Mouse (Mus musculus): Measurements from ENCODE around the gene Olfr718-ps1. TPM values are rescaled to one million over a fixed set of nuclear protein-coding genes. Genes with fewer than 3 reads are reported as not detected.
"Not testable (repeated sequence)": the region's sequence is repeated elsewhere in the genome, so short reads cannot be mapped to it uniquely, and the experiment has no call there.

Gene Olfr718-ps1
- polyA plus RNA-seq, 1 experiment, result not detected

DNA sequence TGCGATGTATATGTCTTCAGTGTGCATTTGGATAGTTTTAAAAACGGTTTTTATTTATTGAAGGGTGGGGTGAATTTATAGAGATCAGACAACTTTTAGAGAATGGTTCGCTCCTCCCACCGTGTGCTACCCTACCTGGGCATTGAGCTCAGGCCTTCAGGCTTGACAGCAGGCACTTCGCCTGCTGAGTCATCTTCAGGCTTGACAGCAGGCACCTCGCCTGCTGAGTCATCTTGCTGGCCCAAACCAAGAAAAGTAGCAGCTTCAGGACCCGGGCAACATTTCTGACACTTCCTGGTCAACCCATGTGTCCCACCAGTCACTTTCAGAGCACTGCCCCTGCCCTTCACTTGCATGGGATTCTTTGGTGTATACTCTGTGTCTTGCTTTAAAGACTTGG lies 12.3 kb downstream of the Olfr718-ps1 start:
- Histone ChIP-seq H3ac (ENCODE audit: control insufficient read depth, insufficient read length, low read depth) (no peak overlapping the region), H3K4me3 (ENCODE audit: insufficient read depth, poor library complexity, severe bottlenecking) (no peak overlapping the region), H3K79me3 (ENCODE audit: low read depth) (no peaks in the 10 kb centered on the region), H3K36me3 (ENCODE audit: control insufficient read depth, insufficient read depth) (no peaks in the 10 kb centered on the region), H3K79me2 (ENCODE audit: control insufficient read depth, insufficient read depth) (no peaks in the 10 kb centered on the region), H3K27me3 (ENCODE audit: control insufficient read depth, insufficient read depth, insufficient read length) (no peaks in the 10 kb centered on the region)
- TF ChIP-seq CTCF (IDR thresholded peaks at IDR 0.05; ENCODE audit: control insufficient read depth, insufficient read depth, insufficient read length) (no peak), MYOD1 (IDR thresholded peaks at IDR 0.05; ENCODE audit: control insufficient read depth, insufficient read length, low read depth) (no peak), FOSL1 (IDR thresholded peaks at IDR 0.05; ENCODE audit: insufficient read depth, low read length, poor library complexity, severe bottlenecking) (peak; percentile 25), CEBPB (IDR thresholded peaks at IDR 0.05; ENCODE audit: low read depth) (no peak), MYOG (IDR thresholded peaks at IDR 0.05; ENCODE audit: control insufficient read depth, extremely low read depth, insufficient read length) (no peak), USF1 (IDR thresholded peaks at IDR 0.05; ENCODE audit: low read depth) (no peak), MAX (IDR thresholded peaks at IDR 0.05) (peak; percentile 24)

DNA sequence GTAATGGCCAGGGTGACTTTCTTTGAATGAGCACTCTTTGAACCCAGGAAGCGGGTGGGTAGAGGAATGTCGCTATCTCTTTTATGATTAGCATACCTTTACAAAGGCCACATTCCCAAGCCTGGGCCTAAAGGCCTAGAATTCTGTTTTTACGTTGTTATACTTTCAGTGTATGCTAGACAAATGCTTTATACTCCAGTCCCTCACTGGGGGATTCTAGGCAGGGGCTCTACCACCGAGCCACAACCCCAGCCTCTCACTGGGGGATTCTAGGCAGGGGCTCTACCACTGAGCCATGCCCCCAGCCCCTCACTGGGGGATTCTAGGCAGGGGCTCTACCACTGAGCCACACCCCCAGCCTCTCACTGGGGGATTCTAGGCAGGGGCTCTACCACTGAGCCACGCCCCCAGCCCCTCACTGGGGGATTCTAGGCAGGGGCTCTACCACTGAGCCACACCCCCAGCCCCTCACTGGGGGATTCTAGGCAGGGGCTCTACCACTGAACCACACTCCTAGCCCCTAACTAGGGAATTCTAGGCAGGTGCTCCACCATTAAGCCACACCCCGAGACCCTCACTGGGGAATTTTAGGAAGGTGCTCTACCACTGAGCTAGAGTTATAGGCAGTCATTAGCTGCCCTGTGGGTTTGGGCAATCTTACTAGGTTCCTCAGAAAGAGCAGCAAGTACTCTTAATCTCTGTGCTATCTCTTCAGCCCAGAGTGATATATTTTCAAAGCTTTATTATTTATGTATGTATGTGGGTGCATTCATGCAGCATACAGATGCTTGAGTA lies 13.0 kb downstream of the Olfr718-ps1 start:
- H3K27me3 ChIP-seq (ENCODE audit: control insufficient read depth, insufficient read depth, insufficient read length); H3K79me3 ChIP-seq (ENCODE audit: low read depth); H3ac ChIP-seq (ENCODE audit: control insufficient read depth, insufficient read length, low read depth); H3K36me3 ChIP-seq (ENCODE audit: control insufficient read depth, insufficient read depth); H3K79me2 ChIP-seq (ENCODE audit: control insufficient read depth, insufficient read depth); H3K4me3 ChIP-seq (ENCODE audit: insufficient read depth, poor library complexity, severe bottlenecking): not testable (repeated sequence)

DNA sequence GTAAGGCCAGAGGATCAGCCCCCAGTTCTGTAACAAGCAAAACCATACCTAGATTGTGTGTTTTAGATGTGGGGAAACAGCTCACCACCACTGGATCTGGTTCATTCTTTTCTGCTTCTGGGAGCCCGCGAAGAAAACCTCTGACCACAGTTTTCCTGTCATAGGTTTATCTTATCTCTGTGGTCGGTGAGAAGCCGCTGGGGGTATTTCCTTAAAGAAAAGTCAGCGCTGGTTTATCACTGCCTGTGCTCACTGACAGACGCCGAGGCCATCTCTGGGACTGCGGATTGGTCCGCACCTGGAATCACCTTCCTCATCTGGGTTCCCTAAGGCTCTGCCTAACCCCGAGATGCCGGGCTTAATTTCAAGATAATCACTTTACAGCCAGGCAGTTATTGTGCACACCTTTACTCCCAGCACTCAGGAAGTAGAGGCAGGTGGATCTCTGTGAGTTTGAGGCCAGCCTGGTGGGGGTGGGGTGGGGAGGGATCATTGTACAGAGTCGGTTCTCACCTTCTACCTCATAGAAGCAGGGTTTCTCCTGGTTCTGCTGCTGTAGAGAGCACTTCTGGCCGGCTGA lies 14.4 kb downstream of the Olfr718-ps1 start:
- no peak overlapping the region for H3K4me3 ChIP-seq (ENCODE audit: insufficient read depth, poor library complexity, severe bottlenecking)
- no peaks in the 10 kb centered on the region for H3K27me3 ChIP-seq (ENCODE audit: control insufficient read depth, insufficient read depth, insufficient read length)
- no peak overlapping the region for H3ac ChIP-seq (ENCODE audit: control insufficient read depth, insufficient read length, low read depth)
- no peaks in the 10 kb centered on the region for H3K79me2 ChIP-seq (ENCODE audit: control insufficient read depth, insufficient read depth)
- no peak for TF ChIP-seq MYOD1 (IDR thresholded peaks at IDR 0.05; ENCODE audit: control insufficient read depth, insufficient read length, low read depth)
- no peak for TF ChIP-seq MYOG (IDR thresholded peaks at IDR 0.05; ENCODE audit: control insufficient read depth, extremely low read depth, insufficient read length)
- TF ChIP-seq CEBPB (IDR thresholded peaks at IDR 0.05; ENCODE audit: low read depth), result no peak
- no peak for TF ChIP-seq FOSL1 (IDR thresholded peaks at IDR 0.05; ENCODE audit: insufficient read depth, low read length, poor library complexity, severe bottlenecking)
- H3K79me3 ChIP-seq (ENCODE audit: low read depth), result no peaks in the 10 kb centered on the region
- H3K36me3 ChIP-seq (ENCODE audit: control insufficient read depth, insufficient read depth), result no peaks in the 10 kb centered on the region

DNA sequence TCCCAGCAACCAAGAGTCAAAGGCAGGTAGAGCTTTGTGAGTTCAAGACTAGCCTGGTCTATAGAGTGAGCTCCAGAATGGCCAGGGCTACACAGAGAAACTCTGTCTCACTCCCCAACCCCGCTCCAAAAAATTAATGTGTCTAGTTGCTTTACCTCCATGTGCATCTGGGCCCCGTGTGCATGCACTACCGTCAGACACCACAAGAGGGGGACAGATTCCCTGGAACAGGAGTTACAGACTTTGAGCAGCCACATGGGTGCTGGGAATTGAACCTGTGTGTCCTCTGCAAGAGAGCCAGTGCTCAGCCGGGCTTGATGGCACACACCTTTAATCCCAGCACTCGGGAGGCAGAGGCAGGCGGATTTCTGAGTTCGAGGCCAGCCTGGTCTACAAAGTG lies 17.0 kb downstream of the Olfr718-ps1 start:
- Histone ChIP-seq H3K79me3 (ENCODE audit: low read depth) (no peaks in the 10 kb centered on the region), H3K4me3 (ENCODE audit: insufficient read depth, poor library complexity, severe bottlenecking) (no peak overlapping the region), H3K79me2 (ENCODE audit: control insufficient read depth, insufficient read depth) (no peaks in the 10 kb centered on the region), H3ac (ENCODE audit: control insufficient read depth, insufficient read length, low read depth) (no peak overlapping the region), H3K36me3 (ENCODE audit: control insufficient read depth, insufficient read depth) (no peaks in the 10 kb centered on the region), H3K27me3 (ENCODE audit: control insufficient read depth, insufficient read depth, insufficient read length) (no peaks in the 10 kb centered on the region)
- no peak for TF ChIP-seq MYOG (IDR thresholded peaks at IDR 0.05; ENCODE audit: control insufficient read depth, extremely low read depth, insufficient read length)
- no peak for TF ChIP-seq MAX (IDR thresholded peaks at IDR 0.05)
- TF ChIP-seq CEBPB (IDR thresholded peaks at IDR 0.05; ENCODE audit: low read depth), result no peak
- TF ChIP-seq FOSL1 (IDR thresholded peaks at IDR 0.05; ENCODE audit: insufficient read depth, low read length, poor library complexity, severe bottlenecking), result no peak
- TF ChIP-seq MYOD1 (IDR thresholded peaks at IDR 0.05; ENCODE audit: control insufficient read depth, insufficient read length, low read depth), result no peak
- no peak for TF ChIP-seq CTCF (IDR thresholded peaks at IDR 0.05; ENCODE audit: control insufficient read depth, insufficient read depth, insufficient read length)
- TF ChIP-seq USF1 (IDR thresholded peaks at IDR 0.05; ENCODE audit: low read depth), result no peak

DNA sequence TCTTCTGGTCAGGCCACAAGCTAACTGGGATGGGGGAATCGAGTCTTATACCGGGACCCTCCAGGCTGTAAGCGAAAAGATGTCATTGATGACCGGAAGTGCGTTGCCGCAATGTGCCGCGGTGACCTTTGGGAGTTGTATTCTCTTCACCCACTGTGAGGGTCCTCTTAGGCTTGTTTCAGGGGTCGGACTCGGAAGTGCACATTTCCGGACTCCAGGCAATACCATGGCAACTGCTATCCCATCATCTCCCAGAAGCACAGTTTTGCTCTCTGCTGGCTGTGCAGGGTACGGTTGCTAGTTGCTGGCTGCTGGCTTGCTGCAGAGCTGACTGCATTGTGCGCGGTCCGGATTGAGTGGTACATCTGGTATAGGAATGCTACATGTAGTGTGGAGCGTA lies 18.3 kb downstream of the Olfr718-ps1 start:
- Histone ChIP-seq H3ac (ENCODE audit: control insufficient read depth, insufficient read length, low read depth) (no peak overlapping the region), H3K36me3 (ENCODE audit: control insufficient read depth, insufficient read depth) (no peaks in the 10 kb centered on the region), H3K79me2 (ENCODE audit: control insufficient read depth, insufficient read depth) (no peaks in the 10 kb centered on the region), H3K79me3 (ENCODE audit: low read depth) (no peaks in the 10 kb centered on the region), H3K4me3 (ENCODE audit: insufficient read depth, poor library complexity, severe bottlenecking) (no peak overlapping the region), H3K27me3 (ENCODE audit: control insufficient read depth, insufficient read depth, insufficient read length) (peaks cover 3% of the 10 kb centered on the region)
- TF ChIP-seq CEBPB (IDR thresholded peaks at IDR 0.05; ENCODE audit: low read depth) (no peak), MYOG (IDR thresholded peaks at IDR 0.05; ENCODE audit: control insufficient read depth, extremely low read depth, insufficient read length) (no peak), MYOD1 (IDR thresholded peaks at IDR 0.05; ENCODE audit: control insufficient read depth, insufficient read length, low read depth) (no peak), USF1 (IDR thresholded peaks at IDR 0.05; ENCODE audit: low read depth) (no peak), CTCF (IDR thresholded peaks at IDR 0.05; ENCODE audit: control insufficient read depth, insufficient read depth, insufficient read length) (no peak), MAX (IDR thresholded peaks at IDR 0.05) (no peak), FOSL1 (IDR thresholded peaks at IDR 0.05; ENCODE audit: insufficient read depth, low read length, poor library complexity, severe bottlenecking) (no peak)

DNA sequence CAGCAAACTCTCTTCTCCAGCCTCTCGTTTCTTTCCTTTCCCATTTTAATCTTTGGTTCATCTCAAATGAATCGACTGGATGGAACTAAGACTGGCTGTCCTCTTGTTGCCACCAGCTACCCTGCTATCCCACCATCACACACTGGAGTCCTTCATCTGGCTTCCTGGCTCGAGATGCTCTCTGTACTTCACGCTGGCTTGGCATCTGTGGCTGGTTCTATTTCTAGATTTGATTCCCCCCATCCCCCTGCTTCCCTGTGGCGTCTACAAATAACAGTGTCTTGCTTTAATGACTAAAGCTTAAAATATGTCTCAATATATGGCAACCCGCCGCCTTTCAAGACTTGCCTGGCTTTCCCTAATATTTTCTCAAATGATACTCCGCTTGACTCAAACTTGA lies 19.5 kb downstream of the Olfr718-ps1 start:
- H3ac ChIP-seq (ENCODE audit: control insufficient read depth, insufficient read length, low read depth), result no peak overlapping the region
- peaks cover 8% of the 10 kb centered on the region for H3K27me3 ChIP-seq (ENCODE audit: control insufficient read depth, insufficient read depth, insufficient read length)
- H3K79me2 ChIP-seq (ENCODE audit: control insufficient read depth, insufficient read depth), result no peaks in the 10 kb centered on the region
- no peaks in the 10 kb centered on the region for H3K36me3 ChIP-seq (ENCODE audit: control insufficient read depth, insufficient read depth)
- H3K4me3 ChIP-seq (ENCODE audit: insufficient read depth, poor library complexity, severe bottlenecking), result no peak overlapping the region
- H3K79me3 ChIP-seq (ENCODE audit: low read depth), result no peaks in the 10 kb centered on the region
- TF ChIP-seq FOSL1 (IDR thresholded peaks at IDR 0.05; ENCODE audit: insufficient read depth, low read length, poor library complexity, severe bottlenecking) (no peak), CTCF (IDR thresholded peaks at IDR 0.05; ENCODE audit: control insufficient read depth, insufficient read depth, insufficient read length) (no peak), CEBPB (IDR thresholded peaks at IDR 0.05; ENCODE audit: low read depth) (no peak), MAX (IDR thresholded peaks at IDR 0.05) (no peak), MYOG (IDR thresholded peaks at IDR 0.05; ENCODE audit: control insufficient read depth, extremely low read depth, insufficient read length) (no peak)

All from C2C12 (cell line).